Mouse (Mus musculus) c-Kit-negative CD71-positive TER-119-positive erythroid progenitor cells, embryonic 14.5 days (primary cell): Measurements from ENCODE around the gene Tmem217.

Source experiments
- DNase-seq: peaks from one replicate; pipeline ENCODE4 v3.0.0-alpha.2; 2013; ENCODE audit warnings: low read depth, low spot score

The Tmem217 gene

GRCm38 (mm10) chr17:29552162-29552732 lies at the start of gene Tmem217:
Gene Tmem217 (minus strand): TSS chr17:29552385.
- no peak for DNase-seq

- DNase-seq: no peak
Measured at GRCm38 (mm10) chr17:29601391-29601790, 49.2 kb upstream of the Tmem217 start.

- DNase-seq: no peak
Measured at GRCm38 (mm10) chr17:29599537-29599936, 47.4 kb upstream of the Tmem217 start.

- no peak for DNase-seq
Measured at GRCm38 (mm10) chr17:29599051-29599450, 46.9 kb upstream of the Tmem217 start.

- DNase-seq: no peak
Measured at GRCm38 (mm10) chr17:29596771-29597132, 44.6 kb upstream of the Tmem217 start.

GRCm38 (mm10) chr17:29595891-29596770 lies 43.9 kb upstream of the Tmem217 start:
- DNase-seq: no peak

GRCm38 (mm10) chr17:29589221-29589898 lies 37.2 kb upstream of the Tmem217 start:
- DNase-seq: no peak

GRCm38 (mm10) chr17:29586921-29587320 lies 34.7 kb upstream of the Tmem217 start:
- no peak for DNase-seq

GRCm38 (mm10) chr17:29585446-29585845 lies 33.3 kb upstream of the Tmem217 start:
- DNase-seq: no peak

- no peak for DNase-seq
Measured at GRCm38 (mm10) chr17:29584737-29585136, 32.6 kb upstream of the Tmem217 start.

GRCm38 (mm10) chr17:29584306-29584705 lies 32.1 kb upstream of the Tmem217 start:
- no peak for DNase-seq

- DNase-seq: no peak
Measured at GRCm38 (mm10) chr17:29583569-29583968, 31.4 kb upstream of the Tmem217 start.

GRCm38 (mm10) chr17:29579579-29580126 lies 27.5 kb upstream of the Tmem217 start:
- DNase-seq: no peak

- DNase-seq: no peak
Measured at GRCm38 (mm10) chr17:29569831-29570230, 17.6 kb upstream of the Tmem217 start.

GRCm38 (mm10) chr17:29568435-29568834 lies 16.2 kb upstream of the Tmem217 start:
- DNase-seq: no peak

GRCm38 (mm10) chr17:29565521-29565920 lies 13.3 kb upstream of the Tmem217 start:
- DNase-seq: no peak

GRCm38 (mm10) chr17:29558476-29558875 lies 6.3 kb upstream of the Tmem217 start:
- no peak for DNase-seq

GRCm38 (mm10) chr17:29556893-29557292 lies 4.7 kb upstream of the Tmem217 start:
- DNase-seq: no peak

GRCm38 (mm10) chr17:29556456-29556855 lies 4.3 kb upstream of the Tmem217 start:
- no peak for DNase-seq

- DNase-seq: no peak
Measured at GRCm38 (mm10) chr17:29554176-29554575, 2.0 kb upstream of the Tmem217 start.

GRCm38 (mm10) chr17:29551019-29551418 lies 1.2 kb downstream of the Tmem217 start:
- DNase-seq: no peak
